Mouse (Mus musculus) kidney, adult 2 months (tissue): ENCODE data around the gene Haspin.

ENCODE experiments used
- CTCF ChIP-seq: fragments of 200-500 bp; conservative IDR thresholded peaks from 2 replicates; pipeline ENCODE4 v1.5.1; 2011; ENCODE audit warnings: low read depth, mild to moderate bottlenecking, control low read depth, low read length, moderate library complexity, mixed read lengths; ENCODE audit not compliant: insufficient read depth, insufficient read length
- POLR2A ChIP-seq: fragments of 200-500 bp; IDR thresholded peaks from one replicate; pipeline ENCODE4 v1.6.1; 2011; ENCODE audit warnings: low read depth, low read length, control low read depth

- TF ChIP-seq CTCF (no peak), POLR2A (no peak)
Observed at GRCm38 (mm10) chr11:73094231-73094995, 43.7 kb downstream of the Haspin start.
